20 mouse cellular contexts compared by ENCODE assay signal in the genomic region with DNA sequence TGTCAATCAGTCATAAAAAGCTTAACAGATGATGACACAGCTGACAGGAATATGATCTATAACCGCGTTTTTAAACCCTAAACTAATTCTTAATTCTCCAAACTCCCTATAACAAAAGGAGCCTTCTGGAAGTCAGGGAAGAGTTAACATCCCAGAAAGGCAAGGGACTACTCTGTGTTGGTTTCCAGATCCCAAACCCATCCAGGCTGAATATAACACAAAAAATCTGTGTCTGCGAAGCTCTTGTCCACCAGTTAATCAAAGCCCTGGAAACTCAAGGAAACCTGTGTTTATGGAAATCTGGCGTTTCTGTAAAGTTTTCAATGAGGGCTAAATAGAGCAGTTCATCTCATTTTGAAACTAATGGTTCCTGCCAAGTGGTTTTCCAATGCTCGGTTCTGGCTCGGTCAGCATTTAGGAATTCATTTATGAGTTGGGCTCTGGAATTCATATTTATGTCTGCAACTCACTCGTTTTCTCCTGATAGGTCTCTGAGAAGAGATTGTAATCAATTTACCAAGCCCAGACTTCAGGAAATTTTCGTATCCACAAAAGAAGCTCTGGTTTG.
DNase-seq lines count a peak whose midpoint lies in the region; ATAC-seq and TF ChIP-seq lines count a peak whose summit lies in the region.
"Had no signal": no experiment of that assay in that cellular context is flagged by ENCODE, and none has a peak within 500 bp of the region (broad histone marks: within the 10 kb centered on the region; RNA-seq: fewer than 3 reads in every experiment).

No protein-coding gene starts in this region.

- no peak for ATAC-seq in lung, embryonic 16.5 days (ENCODE audit: low read depth)
- ATAC-seq in intestine, embryonic 15.5 days: no peak
- ATAC-seq: liver, postnatal 0 days; midbrain, embryonic 15.5 days had no signal

- H3K27me3 ChIP-seq in lung, embryonic 16.5 days (ENCODE audit: control insufficient read depth, insufficient read depth, low read depth, low read length): no peaks in the 10 kb centered on the region
- no peaks in the 10 kb centered on the region for H3K27me3 ChIP-seq in intestine, embryonic 15.5 days (replicated peaks)
- H3K27me3 ChIP-seq: CH12.LX; midbrain, embryonic 15.5 days; neural tube, embryonic 15.5 days had no signal

- no peak overlapping the region for H3K4me2 ChIP-seq in lung, embryonic 16.5 days (ENCODE audit: low read depth, low read length)
- no peak overlapping the region for H3K4me2 ChIP-seq in intestine, embryonic 15.5 days (replicated peaks)
- H3K4me2 ChIP-seq: embryonic facial prominence, embryonic 13.5 days; midbrain, embryonic 15.5 days; neural tube, embryonic 15.5 days had no signal

- DNase-seq in gastrocnemius, adult 2 months: no peak
- no peak for DNase-seq in gastrocnemius, postnatal 14 days
- no peak for DNase-seq in lung, postnatal 36 days
- peak; percentile 84 for DNase-seq in NIH3T3 (ENCODE audit: low read depth)
- no peak for DNase-seq in kidney, adult 11 months
- no peak for DNase-seq in cerebellum, adult 9-10 months
- DNase-seq: cerebellum, adult 8-10 months; heart, adult 2 months; liver; liver, postnatal 0 days; right cerebral cortex, postnatal 14 days; spleen, adult 18-20 months had no signal

- no peak for TF ChIP-seq CTCF in gastrocnemius, adult 2 months (IDR thresholded peaks at IDR 0.05)

- no peak overlapping the region for H3K9ac ChIP-seq in lung, embryonic 16.5 days (ENCODE audit: low read length)
- no peak overlapping the region for H3K9ac ChIP-seq in intestine, embryonic 15.5 days
- H3K9ac ChIP-seq: embryonic facial prominence, embryonic 13.5 days; liver, postnatal 0 days; midbrain, embryonic 15.5 days; neural tube, embryonic 15.5 days had no signal

- WGBS in lung, embryonic 16.5 days: 58% methylated on average over 8 of the region's 8 CpGs
- 38% methylated on average over 8 of the region's 8 CpGs for WGBS in intestine, embryonic 15.5 days

- H3K9me3 ChIP-seq in lung, embryonic 16.5 days (ENCODE audit: control insufficient read depth, low read length): no peaks in the 10 kb centered on the region
- no peaks in the 10 kb centered on the region for H3K9me3 ChIP-seq in intestine, embryonic 15.5 days
- H3K9me3 ChIP-seq: embryonic facial prominence, embryonic 13.5 days; hindbrain, embryonic 10.5 days; midbrain, embryonic 15.5 days; neural tube, embryonic 15.5 days had no signal

- H3K36me3 ChIP-seq in lung, embryonic 16.5 days (ENCODE audit: control insufficient read depth, insufficient read depth, low read length): no peaks in the 10 kb centered on the region
- no peaks in the 10 kb centered on the region for H3K36me3 ChIP-seq in intestine, embryonic 15.5 days
- H3K36me3 ChIP-seq: embryonic facial prominence, embryonic 13.5 days; hindbrain, embryonic 10.5 days; midbrain, embryonic 15.5 days; neural tube, embryonic 15.5 days had no signal

- intact Hi-C loops in gastrocnemius, adult 2 months (cut with DNase I): no loop called here
- intact Hi-C loops in gastrocnemius, postnatal 14 days (cut with DNase I; ENCODE audit: low total_unique reads): no loop called here

- H3K4me3 ChIP-seq in gastrocnemius, adult 2 months: no peak overlapping the region
- no peak overlapping the region for H3K4me3 ChIP-seq in lung, embryonic 16.5 days (ENCODE audit: low read length)
- no peak overlapping the region for H3K4me3 ChIP-seq in intestine, embryonic 15.5 days (replicated peaks)
- H3K4me3 ChIP-seq: embryonic facial prominence, embryonic 13.5 days; heart, adult 2 months; hindbrain, embryonic 10.5 days; midbrain, embryonic 15.5 days; neural tube, embryonic 15.5 days had no signal

- H3K4me1 ChIP-seq in lung, embryonic 16.5 days (replicated peaks; ENCODE audit: control insufficient read depth, insufficient read depth, low read length): peaks cover 2% of the 10 kb centered on the region; the same call in 1 of the 2 replicates
- H3K4me1 ChIP-seq in intestine, embryonic 15.5 days (replicated peaks): no peaks in the 10 kb centered on the region
- H3K4me1 ChIP-seq: hindbrain, embryonic 10.5 days; midbrain, embryonic 15.5 days had no signal

- H3K27ac ChIP-seq in gastrocnemius, adult 2 months: peak overlapping the region; percentile 40; the same call in 1 of the 2 replicates
- peak overlapping the region; percentile 64 for H3K27ac ChIP-seq in lung, embryonic 16.5 days (ENCODE audit: low read length)
- peak overlapping the region; percentile 41; the same call in 1 of the 2 replicates for H3K27ac ChIP-seq in intestine, embryonic 15.5 days
- H3K27ac ChIP-seq: embryonic facial prominence, embryonic 13.5 days; heart, adult 2 months; hindbrain, embryonic 10.5 days; kidney, postnatal 0 days; midbrain, embryonic 15.5 days; neural tube, embryonic 15.5 days had no signal
